Mouse (Mus musculus): ENCODE measurements around the gene Rmi2.

Rmi2 gene

DNA sequence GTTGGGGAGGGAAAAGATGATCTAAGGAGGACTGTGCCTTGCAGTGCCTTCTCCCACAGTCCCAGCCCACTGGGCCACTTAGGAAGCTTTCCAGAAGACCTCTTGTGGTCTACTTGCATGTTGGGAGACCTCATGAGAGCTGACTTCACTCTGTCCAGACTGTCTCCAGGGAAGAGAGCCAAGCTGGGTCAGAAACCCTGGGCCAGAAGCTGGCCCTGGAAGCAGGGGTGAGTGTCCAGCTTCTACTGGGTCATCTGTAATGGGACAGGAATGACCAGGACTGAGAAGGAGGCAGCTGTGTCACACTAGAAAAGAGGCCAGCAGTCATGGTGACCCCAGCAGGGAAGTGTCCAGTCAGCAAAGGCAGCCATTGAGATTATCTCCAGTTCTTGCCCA, 30.7 kb downstream of the Rmi2 start:
- no peak for DNase-seq (ENCODE audit: extremely low read depth, low read depth, low spot score)

DNA sequence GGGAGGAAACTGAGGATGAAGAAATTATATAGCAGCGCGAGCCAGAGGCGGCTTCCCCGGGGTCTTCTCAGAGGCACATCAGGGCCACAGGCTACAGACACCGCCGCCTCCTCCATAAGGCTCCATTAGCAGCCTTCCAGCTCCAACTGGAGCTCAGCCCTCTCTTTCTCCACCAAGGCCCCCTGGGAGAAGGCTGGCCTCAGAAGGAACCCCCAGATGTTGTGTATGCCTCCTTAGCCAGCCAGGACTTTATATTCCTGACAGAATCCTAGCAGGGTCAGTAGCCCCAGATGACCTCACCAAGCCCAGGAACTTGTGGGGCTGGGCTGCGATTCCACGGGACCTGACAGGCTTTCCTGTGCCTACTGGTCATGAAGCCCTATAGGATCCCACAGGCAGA, 32.0 kb downstream of the Rmi2 start:
- DNase-seq (ENCODE audit: extremely low read depth, low read depth, low spot score): no peak

DNA sequence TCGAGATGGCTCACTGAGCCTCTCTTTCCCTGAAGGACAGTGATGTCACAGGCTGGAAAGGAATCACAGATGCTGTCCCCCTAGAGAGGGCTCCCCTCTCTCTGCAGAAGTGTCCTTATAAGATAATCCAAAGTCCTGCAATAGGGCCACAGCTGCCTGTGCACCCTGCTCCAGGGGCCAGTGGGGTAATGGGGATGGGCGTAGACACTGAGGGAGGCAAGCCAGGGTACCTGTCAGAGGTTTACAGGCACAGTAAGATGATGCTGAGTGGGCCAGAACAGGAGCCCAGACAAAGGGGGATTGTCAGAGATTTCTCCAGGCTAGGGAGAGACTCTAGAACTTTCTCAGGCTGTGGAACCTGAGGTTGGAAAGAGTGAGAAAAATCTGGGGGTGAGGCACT, 32.6 kb downstream of the Rmi2 start:
- no peak for DNase-seq (ENCODE audit: extremely low read depth, low read depth, low spot score)

DNA sequence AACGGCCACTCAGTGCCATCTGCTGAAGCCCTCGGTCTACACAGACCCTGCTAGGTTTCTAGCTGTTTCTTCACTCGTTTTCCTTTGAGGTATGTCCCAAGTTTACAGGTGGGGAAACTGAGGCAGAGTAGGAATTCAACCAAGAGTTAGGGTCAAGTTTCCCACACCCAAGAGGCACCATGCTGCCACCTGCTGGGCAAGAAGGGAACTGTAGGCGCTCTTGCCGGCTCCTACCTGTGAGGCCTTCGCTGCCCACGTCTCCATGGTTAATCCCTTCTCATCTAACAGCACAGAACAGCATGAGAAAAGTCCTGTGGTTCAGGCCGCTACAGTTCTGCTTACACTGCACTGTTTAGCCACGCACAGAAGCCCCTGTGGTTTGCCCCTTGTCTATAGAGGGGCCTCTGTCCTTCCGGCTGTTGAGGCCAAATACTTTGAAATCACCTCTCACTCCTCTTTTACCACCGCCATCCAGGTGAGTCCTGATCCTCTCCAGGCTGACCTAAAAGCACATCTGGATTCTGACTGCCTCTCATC, 33.1 kb downstream of the Rmi2 start:
- no peak for DNase-seq (ENCODE audit: extremely low read depth, low read depth, low spot score)

DNA sequence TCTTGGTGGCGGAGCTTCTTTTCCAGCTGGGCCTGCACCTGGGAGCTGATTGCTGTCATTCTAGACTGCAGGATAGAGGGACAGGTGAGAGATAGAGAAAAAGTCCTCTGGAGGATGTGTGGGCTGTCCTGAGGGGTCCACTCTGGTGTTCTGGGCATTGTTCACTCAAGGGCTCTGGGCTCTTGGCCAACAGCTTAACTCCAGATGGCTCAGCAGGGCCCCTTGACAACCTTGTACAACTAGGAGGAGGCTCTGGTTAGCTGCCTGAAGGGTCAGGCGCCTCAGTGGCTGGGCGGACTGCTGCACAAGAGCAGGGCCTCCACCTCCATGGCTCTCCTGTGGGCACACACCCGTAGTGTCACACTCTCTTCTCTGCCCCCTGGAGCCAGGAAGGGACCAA, 36.1 kb downstream of the Rmi2 start:
- DNase-seq (ENCODE audit: extremely low read depth, low read depth, low spot score): no peak

DNA sequence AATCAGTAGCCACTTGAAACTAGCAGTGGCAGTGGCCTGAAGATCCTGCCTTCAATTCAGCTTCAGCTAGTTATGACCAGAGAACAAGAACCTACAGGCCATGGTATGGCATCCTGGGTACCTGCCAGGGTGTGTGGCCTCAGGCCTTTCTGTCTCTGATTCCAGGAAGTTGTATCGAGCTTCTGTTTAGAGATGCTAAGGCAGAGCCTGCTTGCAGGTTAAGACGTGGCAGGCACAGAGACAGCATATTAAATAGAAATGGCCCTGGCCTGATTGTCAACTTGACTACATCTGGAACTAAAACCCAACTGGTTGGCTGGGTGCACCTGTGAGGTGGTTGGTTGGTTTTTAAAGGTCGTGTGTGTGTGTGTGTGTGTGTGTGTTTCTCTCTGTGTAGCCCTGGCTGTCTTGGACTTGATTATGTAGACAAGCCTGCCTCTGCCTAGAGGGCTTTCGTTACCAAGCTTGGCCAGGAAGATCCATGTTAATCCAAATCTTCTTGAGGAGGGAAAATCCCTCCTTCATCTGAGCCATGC, 38.0 kb downstream of the Rmi2 start:
- DNase-seq (ENCODE audit: extremely low read depth, low read depth, low spot score): peak; percentile 94

DNA sequence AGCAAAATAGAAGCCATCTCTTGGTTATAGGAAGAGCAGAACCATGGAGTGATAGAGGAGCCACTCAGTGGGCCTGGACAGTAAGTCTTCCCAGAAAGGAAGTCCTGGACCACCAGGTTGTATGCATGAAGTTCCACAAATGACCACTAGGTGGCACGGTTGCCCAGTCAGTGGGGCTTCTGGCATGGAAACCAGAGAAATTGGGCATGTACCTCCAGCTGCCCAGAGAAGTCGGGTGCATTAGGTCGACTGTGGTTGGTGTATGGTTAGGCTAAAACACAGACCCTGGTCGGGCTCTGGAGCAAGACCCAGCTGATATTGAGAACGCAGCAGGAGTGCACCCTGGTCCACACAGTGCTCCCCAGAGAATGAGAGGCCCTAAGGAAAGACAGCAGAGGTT, 38.8 kb downstream of the Rmi2 start:
- DNase-seq (ENCODE audit: extremely low read depth, low read depth, low spot score): no peak

DNA sequence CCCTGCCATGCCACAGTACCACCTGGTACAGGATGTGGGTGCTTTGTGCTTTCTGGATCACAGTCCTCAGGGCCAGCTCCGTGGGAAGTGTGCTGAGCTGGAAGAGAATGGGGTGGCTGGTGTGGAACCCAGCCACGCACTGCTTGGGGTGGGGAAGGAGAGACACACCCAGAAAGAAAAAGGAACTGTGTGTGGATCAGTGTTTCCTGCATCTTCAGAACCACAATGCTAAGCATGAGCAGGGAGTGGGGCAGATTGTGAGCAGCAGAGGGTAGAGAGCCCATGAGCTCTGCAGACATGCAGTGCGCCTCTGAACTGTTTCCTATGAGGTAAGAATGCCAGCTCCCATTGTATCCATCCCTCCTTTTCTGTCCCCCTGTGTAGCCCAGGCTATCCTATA, 43.4 kb downstream of the Rmi2 start:
- no peak for DNase-seq (ENCODE audit: extremely low read depth, low read depth, low spot score)

DNA sequence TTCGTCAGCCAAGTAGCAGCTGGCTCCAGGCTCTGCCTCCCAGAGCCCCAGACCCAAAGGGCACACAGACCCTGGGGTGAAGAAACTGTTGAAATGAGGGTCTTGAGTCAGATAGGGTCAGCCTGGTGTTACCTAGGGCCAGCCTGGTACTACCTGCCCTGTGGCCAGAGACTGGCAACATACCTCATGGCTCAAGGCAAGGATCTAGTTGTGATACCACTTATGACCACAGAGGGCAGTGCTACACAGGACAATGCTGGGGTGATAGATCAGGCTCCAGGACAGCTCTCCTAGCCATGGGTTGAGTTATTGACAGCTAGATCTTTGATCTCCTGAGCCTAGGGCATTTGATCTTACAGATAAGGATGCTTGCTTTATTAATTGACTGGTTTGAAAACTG, 44.6 kb downstream of the Rmi2 start:
- no peak for DNase-seq (ENCODE audit: extremely low read depth, low read depth, low spot score)

DNA sequence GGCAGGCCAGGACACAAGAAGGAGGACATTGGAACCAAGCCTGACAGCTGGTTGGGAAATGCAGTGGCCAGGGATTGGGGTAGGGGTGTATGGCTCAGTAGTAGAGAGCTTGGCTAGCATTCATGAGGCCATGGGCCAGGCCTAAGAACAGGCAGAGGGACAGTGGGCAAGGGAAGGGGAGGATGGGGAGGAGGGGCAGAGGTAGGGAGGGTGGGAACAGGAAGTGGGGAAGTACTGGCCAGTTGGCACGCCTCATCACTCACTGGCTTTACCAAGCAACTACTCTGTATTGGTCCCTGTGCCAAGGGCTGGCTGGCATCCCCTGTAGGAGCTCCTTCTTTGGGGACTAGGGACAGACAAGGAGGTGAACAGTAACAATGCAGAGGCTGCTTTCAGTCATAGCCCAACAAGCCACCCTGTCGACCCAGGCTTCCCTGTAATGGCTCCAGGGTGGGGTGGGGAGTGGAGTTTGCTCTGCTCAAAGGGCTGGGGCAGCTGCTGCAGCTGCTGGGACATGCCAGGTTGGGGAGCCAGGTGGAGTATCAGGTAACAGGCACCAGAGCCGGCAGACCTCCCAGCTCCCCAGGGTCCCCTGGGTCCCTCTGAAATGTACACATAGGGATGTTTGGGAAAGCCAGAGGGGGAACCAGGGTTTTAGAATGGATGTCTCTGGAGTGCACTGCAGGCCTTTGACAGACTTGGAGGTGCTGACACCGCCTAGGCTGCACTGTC, 46.5 kb downstream of the Rmi2 start:
- DNase-seq (ENCODE audit: extremely low read depth, low read depth, low spot score): no peak

DNA sequence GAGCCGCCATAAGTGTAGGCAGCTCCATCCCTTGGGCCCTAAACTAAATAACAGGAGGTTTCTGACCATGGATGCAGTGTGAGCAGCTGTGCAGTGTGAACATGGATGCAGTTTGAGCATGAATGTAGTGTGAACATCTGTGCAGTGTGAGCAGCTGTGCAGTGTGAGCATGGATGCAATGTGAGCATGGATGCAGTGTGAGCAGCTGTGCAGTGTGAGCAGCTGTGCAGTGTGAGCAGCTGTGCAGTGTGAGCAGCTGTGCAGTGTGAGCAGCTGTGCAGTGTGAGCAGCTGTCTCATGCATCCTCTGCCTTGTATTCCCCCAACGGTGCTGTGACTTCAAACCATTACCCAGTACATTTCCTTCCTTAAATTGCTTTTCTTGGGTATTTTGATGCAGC, 52.6 kb downstream of the Rmi2 start:
- no peak for DNase-seq (ENCODE audit: extremely low read depth, low read depth, low spot score)

DNA sequence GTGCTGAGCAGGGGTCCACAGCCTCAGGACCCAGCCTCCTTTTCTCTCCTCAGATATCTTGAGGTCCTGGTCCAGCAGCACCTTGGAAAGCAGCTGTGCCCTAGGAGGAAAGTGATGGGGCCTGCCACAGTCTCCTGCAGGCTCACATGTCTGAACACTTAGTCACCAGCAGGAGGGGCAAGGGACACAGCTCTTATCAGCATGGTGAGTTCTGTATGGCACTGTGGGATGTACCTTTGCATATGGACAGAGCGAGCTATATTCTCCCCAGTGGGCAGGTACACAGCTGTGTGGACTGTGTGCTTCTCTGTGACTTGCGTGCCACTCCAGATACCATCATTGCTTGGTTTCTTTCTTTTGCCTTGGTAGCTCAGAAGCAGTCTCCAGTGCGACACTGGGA, 55.5 kb downstream of the Rmi2 start:
- no peak for DNase-seq (ENCODE audit: extremely low read depth, low read depth, low spot score)

DNA sequence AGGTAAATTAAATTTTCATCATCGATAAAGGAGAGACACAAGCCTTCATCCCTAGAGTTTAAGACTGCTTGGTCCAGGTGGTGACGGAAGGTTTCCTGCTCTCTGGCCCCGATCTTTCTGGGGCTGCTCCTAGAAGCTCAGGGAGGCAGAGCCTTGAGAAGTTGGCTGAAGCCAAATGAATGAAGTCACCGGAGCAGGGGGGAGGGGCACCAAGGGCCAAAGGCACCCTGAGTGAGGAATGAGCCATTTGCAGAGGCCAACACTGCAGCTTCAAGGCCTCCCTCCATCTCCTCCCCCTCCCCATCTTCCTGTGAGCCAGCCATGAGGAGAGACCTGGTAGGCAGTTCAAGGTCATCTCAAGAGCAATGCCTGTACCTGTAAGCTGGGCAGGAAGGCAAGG, 58.3 kb downstream of the Rmi2 start:
- DNase-seq (ENCODE audit: extremely low read depth, low read depth, low spot score): no peak

DNA sequence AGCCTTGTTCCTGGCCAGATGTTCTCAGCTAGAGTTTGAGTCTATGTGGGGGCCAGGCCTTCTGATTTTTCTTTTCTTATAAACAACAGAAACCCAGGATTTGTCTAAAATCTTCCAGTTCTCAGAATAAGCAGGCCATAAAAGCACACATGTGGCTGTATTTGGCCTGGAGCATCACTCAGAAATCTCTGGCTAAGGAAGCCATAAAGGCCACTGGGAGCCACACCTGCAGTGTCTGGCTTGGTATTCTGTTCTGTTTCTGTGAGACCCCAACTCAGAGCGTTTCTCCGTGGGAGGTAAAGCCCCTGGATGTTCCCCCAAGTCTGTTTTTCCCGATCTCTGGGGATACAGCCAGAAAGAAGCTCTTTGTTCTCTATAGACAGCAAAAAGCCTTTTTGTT, 61.0 kb downstream of the Rmi2 start:
- no peak for DNase-seq (ENCODE audit: extremely low read depth, low read depth, low spot score)

DNA sequence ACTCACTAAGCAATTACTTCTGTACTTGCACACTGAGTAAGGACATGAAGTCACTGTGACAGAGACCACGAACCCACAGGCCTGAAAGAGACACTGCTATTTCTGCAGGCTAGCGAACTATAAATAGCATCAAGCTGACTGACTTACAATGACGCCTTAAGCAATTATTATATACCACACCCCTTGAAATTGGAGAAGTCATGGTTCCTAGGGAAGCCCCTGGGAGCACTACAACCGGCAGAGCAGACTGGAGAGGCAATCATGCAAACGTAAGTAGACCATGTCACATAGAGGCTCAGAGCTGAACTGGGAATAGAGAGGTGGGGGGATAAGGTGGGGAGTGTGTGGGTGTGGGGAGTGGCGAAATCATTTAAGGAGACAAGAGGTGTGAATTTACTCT, 62.5 kb downstream of the Rmi2 start:
- no peak for DNase-seq (ENCODE audit: extremely low read depth, low read depth, low spot score)

DNA sequence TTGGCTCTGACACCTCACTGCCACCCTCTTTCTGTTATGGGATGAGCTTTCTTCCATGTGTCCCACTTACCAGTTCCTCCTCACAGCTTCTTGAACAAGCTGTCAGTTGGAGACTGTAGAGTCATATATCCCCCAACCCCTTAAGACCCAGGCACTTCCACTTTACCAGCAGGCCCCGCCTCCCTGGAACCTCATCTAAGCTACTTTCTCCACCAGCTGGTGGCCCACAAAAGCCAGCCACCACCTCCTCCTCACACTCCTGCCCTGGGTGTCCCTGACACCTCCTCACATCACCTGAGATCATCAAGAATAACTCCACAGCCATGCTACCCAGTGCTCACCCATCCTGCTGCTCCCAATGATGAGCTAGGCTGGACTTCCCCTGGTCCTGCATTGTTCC, 65.9 kb downstream of the Rmi2 start:
- no peak for DNase-seq (ENCODE audit: extremely low read depth, low read depth, low spot score)

DNA sequence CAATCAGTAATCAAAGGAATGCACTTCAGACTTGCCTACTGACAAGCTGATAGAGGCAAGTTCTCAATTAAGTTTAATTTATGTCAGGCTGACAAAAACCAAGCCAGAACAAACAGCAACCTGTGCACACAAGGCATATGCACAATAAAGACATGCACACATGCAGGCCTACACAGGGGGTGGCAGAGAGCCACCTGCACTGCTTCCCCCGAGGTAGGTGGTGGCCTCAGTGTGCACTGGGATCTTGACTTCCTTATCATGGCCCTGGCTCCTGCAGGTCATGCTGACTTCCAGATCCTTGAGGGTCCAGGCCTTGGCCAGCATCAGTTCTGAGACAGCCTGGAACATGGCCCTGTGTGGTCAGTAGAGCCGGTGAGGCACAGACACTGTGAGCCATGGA, 67.1 kb downstream of the Rmi2 start:
- no peak for DNase-seq (ENCODE audit: extremely low read depth, low read depth, low spot score)

DNA sequence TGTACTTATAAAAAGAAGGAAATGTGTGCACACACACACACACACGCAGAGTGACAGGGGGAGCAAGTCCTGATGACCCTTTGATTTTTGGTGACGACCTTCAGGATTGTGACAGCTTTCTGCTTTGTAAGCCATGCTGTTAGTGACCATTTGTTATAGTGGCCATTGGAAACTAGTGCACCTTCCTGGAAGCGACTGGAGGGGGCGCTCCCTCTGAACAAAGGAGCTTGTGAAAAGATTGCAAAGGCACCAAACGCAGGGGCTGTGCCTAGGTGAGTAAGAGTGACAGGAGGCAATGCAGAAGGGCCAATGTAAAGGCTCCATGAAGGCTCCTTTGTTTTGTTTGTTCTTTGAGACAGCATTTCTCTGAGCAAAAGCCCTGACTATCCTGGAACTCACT, 68.0 kb downstream of the Rmi2 start:
- DNase-seq (ENCODE audit: extremely low read depth, low read depth, low spot score): no peak

DNA sequence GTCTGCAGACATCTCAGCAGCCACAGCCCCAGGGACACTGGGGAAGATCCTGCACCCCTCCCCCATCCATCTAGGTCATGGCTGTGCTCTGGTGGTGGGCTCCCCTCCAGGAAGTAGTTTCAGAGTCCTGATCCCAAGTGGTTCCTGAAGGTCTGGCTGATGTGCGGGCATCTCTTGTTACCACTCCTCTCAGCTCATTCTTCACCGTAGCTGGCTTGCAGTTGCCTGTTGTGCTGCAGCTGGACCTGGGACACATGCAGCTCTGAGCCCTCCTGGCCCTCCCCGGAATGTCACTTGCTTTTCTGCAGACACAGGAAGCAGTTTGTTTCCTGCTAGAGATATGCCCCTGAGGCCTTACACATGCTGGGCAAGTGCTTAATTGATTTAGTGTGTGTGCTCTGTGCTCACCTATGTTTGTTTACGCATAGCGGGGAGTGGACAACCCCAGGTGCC, 70.8 kb downstream of the Rmi2 start:
- no peak for DNase-seq (ENCODE audit: extremely low read depth, low read depth, low spot score)

DNA sequence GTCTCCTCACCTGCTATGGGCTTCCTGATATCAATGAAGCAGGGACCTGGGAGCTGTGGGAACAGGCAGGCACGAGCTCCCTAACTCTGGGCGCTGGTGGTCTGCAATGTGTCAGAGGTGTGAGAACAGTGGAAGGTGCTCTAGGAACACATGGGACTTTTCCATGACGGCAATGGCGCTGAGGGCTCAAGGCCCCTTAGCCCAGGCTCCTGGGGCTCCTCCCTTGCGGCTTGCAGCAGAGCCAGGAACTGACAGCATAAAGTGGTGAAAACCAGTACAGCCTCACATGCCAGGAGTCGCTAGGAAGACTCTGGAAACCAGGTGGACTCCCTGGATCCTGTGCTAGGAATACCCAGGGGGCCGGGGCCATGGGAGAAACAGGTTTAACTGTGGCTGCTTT, 75.7 kb downstream of the Rmi2 start:
- no peak for DNase-seq (ENCODE audit: extremely low read depth, low read depth, low spot score)

DNA sequence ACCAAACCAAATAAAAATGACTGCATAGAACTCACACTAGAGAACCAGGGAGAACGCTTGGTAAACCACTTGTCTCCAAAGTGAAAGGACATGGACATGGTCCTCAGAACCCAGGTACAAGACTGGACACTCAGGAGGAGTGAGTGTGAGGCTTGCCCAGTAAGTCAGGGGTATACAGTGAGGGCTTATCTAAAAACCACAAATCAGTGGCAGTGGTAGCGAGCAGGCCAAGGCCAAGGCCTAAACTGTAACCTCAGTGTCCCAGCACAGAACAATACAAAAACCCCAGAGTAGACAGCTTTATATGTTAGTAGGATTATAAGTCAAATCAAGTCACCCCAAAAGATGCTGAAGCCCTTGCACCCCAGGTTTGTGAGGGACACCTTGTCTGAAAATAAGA, 76.2 kb downstream of the Rmi2 start:
- no peak for DNase-seq (ENCODE audit: extremely low read depth, low read depth, low spot score)

DNA sequence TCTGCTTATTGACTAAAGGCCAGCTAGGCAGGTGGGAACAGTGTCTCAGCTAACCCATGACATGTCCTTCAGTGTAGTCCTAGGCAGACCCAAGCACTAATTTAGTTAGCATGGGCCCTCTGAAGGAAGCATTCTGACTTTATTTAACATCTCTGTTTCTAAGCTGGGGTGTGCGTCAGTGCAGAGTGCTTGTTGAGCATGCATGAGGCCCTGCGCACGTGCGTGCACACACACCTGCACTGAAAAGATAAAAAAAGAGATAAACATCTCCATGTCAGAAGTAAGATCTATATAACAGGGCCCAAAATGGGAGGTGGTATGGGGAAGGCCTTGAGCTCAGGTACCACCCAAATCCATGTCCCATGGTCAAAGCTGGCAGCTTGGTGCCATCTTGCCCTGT, 80.2 kb downstream of the Rmi2 start:
- no peak for DNase-seq (ENCODE audit: extremely low read depth, low read depth, low spot score)

DNA sequence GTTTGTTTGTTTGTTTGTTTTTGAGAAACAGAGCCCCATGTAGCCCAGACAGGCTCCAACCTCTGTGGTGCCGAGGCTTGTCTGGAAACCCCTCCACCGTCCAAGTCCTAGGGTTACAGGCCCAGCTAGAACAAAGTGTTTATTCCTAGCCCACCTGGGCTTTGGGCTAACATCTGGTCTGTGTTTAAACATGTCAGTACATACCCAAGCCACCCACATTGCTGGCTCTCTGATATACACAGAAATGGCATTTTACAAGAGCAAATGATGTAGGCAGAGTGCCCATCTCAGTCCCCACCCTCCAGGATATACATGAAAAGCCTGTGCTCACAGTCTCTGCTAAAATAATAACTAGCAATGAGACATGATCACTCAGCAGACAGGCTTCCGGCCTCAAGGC, 81.4 kb downstream of the Rmi2 start:
- peak; percentile 34 for DNase-seq (ENCODE audit: extremely low read depth, low read depth, low spot score)
